Mouse (Mus musculus): ENCODE data around the gene Des. TPM values are rescaled to one million over a fixed set of nuclear protein-coding genes. Genes with fewer than 3 reads are reported as not detected.

The Des gene
- polyA plus RNA-seq (2012; rRNA removed) = 3.0 and 3.2 TPM in 2 replicates

- H3K27ac ChIP-seq (ENCODE audit: insufficient read depth, low read length) = no peak within 1 kb of the TSS
- TF ChIP-seq POLR2A (IDR thresholded peaks at IDR 0.05; ENCODE audit: extremely low read depth, insufficient read depth, low read length) (no peak), CTCF (IDR thresholded peaks at IDR 0.05; ENCODE audit: extremely low read depth, insufficient read depth, low read length) (no peak)
These were observed at the start of gene Des for GRCm38 (mm10) chr1:75360112-75361031. Des (plus strand) TSS chr1:75360329.

GRCm38 (mm10) chr1:75311694-75312093 lies 48.4 kb upstream of the Des start:
- no peaks in the 10 kb centered on the region for H3K4me1 ChIP-seq (ENCODE audit: control insufficient read depth, insufficient read depth, low read length)
- TF ChIP-seq POLR2A (IDR thresholded peaks at IDR 0.05; ENCODE audit: extremely low read depth, insufficient read depth, low read length) (no peak), CTCF (IDR thresholded peaks at IDR 0.05; ENCODE audit: extremely low read depth, insufficient read depth, low read length) (no peak)
- no peak overlapping the region for H3K27ac ChIP-seq (ENCODE audit: insufficient read depth, low read length)
- H3K4me3 ChIP-seq (ENCODE audit: insufficient read depth, low read length) = no peak overlapping the region

More at GRCm38 (mm10) chr1:75360112-75361031, at the start of gene Des:
- Histone ChIP-seq H3K4me3 (ENCODE audit: insufficient read depth, low read length) (no peak within 1 kb of the TSS), H3K4me1 (ENCODE audit: control insufficient read depth, insufficient read depth, low read length) (peaks cover 10% of the 10 kb centered on the region)

- no peak overlapping the region for H3K27ac ChIP-seq (ENCODE audit: insufficient read depth, low read length)
- H3K4me3 ChIP-seq (ENCODE audit: insufficient read depth, low read length) = no peak overlapping the region
- no peaks in the 10 kb centered on the region for H3K4me1 ChIP-seq (ENCODE audit: control insufficient read depth, insufficient read depth, low read length)
- TF ChIP-seq POLR2A (IDR thresholded peaks at IDR 0.05; ENCODE audit: extremely low read depth, insufficient read depth, low read length) (no peak), CTCF (IDR thresholded peaks at IDR 0.05; ENCODE audit: extremely low read depth, insufficient read depth, low read length) (no peak)
These were observed 45.1 kb upstream of the Des start for GRCm38 (mm10) chr1:75315011-75315410.

- no peaks in the 10 kb centered on the region for H3K4me1 ChIP-seq (ENCODE audit: control insufficient read depth, insufficient read depth, low read length)
- H3K4me3 ChIP-seq (ENCODE audit: insufficient read depth, low read length) = peak overlapping the region; percentile 98; the same call in 1 of the 2 replicates
- no peak overlapping the region for H3K27ac ChIP-seq (ENCODE audit: insufficient read depth, low read length)
- TF ChIP-seq POLR2A (IDR thresholded peaks at IDR 0.05; ENCODE audit: extremely low read depth, insufficient read depth, low read length) = no peak
- TF ChIP-seq CTCF (IDR thresholded peaks at IDR 0.05; ENCODE audit: extremely low read depth, insufficient read depth, low read length) = no peak
These were observed 44.4 kb upstream of the Des start for GRCm38 (mm10) chr1:75315456-75316365.

GRCm38 (mm10) chr1:75316861-75317240 lies 43.3 kb upstream of the Des start:
- Histone ChIP-seq H3K4me1 (ENCODE audit: control insufficient read depth, insufficient read depth, low read length) (no peaks in the 10 kb centered on the region), H3K27ac (ENCODE audit: insufficient read depth, low read length) (peak overlapping the region; percentile 96), H3K4me3 (ENCODE audit: insufficient read depth, low read length) (peak overlapping the region; percentile 98)
- TF ChIP-seq CTCF (IDR thresholded peaks at IDR 0.05; ENCODE audit: extremely low read depth, insufficient read depth, low read length) (no peak), POLR2A (IDR thresholded peaks at IDR 0.05; ENCODE audit: extremely low read depth, insufficient read depth, low read length) (no peak)

GRCm38 (mm10) chr1:75317241-75318201 lies 42.6 kb upstream of the Des start, which contains the start of gene Dnpep:
Dnpep (minus strand) TSS chr1:75317990.
- peak within 1 kb of the TSS; percentile 98 for H3K4me3 ChIP-seq (ENCODE audit: insufficient read depth, low read length)
- peak within 1 kb of the TSS; percentile 96 for H3K27ac ChIP-seq (ENCODE audit: insufficient read depth, low read length)
- no peaks in the 10 kb centered on the region for H3K4me1 ChIP-seq (ENCODE audit: control insufficient read depth, insufficient read depth, low read length)
- TF ChIP-seq POLR2A (IDR thresholded peaks at IDR 0.05; ENCODE audit: extremely low read depth, insufficient read depth, low read length) (peak; percentile 39; the same call in 1 of the 2 replicates), CTCF (IDR thresholded peaks at IDR 0.05; ENCODE audit: extremely low read depth, insufficient read depth, low read length) (peak; percentile 48)

- no peak for TF ChIP-seq CTCF (IDR thresholded peaks at IDR 0.05; ENCODE audit: extremely low read depth, insufficient read depth, low read length)
- no peak for TF ChIP-seq POLR2A (IDR thresholded peaks at IDR 0.05; ENCODE audit: extremely low read depth, insufficient read depth, low read length)
- H3K27ac ChIP-seq (ENCODE audit: insufficient read depth, low read length) = no peak overlapping the region
These were observed 41.8 kb upstream of the Des start for GRCm38 (mm10) chr1:75318301-75318700.

GRCm38 (mm10) chr1:75318736-75319135 lies 41.4 kb upstream of the Des start:
- no peaks in the 10 kb centered on the region for H3K4me1 ChIP-seq (ENCODE audit: control insufficient read depth, insufficient read depth, low read length)
- TF ChIP-seq POLR2A (IDR thresholded peaks at IDR 0.05; ENCODE audit: extremely low read depth, insufficient read depth, low read length) (no peak), CTCF (IDR thresholded peaks at IDR 0.05; ENCODE audit: extremely low read depth, insufficient read depth, low read length) (no peak)
- H3K4me3 ChIP-seq (ENCODE audit: insufficient read depth, low read length) = no peak overlapping the region
- H3K27ac ChIP-seq (ENCODE audit: insufficient read depth, low read length) = no peak overlapping the region

More at GRCm38 (mm10) chr1:75318301-75318700, 41.8 kb upstream of the Des start:
- Histone ChIP-seq H3K4me1 (ENCODE audit: control insufficient read depth, insufficient read depth, low read length) (no peaks in the 10 kb centered on the region), H3K4me3 (ENCODE audit: insufficient read depth, low read length) (no peak overlapping the region)

Data from cortical plate, adult 2 months (tissue).